Mouse (Mus musculus) hindbrain, embryonic 16.5 days (tissue): Measurements from ENCODE around the gene Gad2. TPM values are rescaled to one million over a fixed set of nuclear protein-coding genes. Genes with fewer than 3 reads are reported as not detected.
A peak's percentile ranks its signal among the peaks of the same experiment; 100 is the strongest.
"Not testable (repeated sequence)": the region's sequence is repeated elsewhere in the genome, so short reads cannot be mapped to it uniquely, and the experiment has no call there.

ENCODE experiments used
- ATAC-seq: fragments of 200-750 bp; cut with Nextera tagmentation; 2 replicates; pipeline ENCODE4 v1.8.0; 2017; ENCODE audit warnings: moderate TSS enrichment, moderate library complexity
- H3K27ac ChIP-seq: fragments of 300-500 bp; sonication (generic); 2 replicates; pipeline ENCODE4 v1.5.1; 2014; ENCODE audit warnings: low read depth, mild to moderate bottlenecking, control low read depth, low read length, moderate library complexity
- H3K27me3 ChIP-seq: fragments of 300-500 bp; sonication (generic); replicated peaks from 2 replicates; pipeline ENCODE4 v1.6.1; 2014; ENCODE audit warnings: low read length; ENCODE audit not compliant: control insufficient read depth, insufficient read depth
- H3K36me3 ChIP-seq: fragments of 300-500 bp; sonication (generic); 2 replicates; pipeline ENCODE4 v1.6.1; 2014; ENCODE audit warnings: mild to moderate bottlenecking, low read length, moderate library complexity, mixed read lengths; ENCODE audit not compliant: control insufficient read depth, insufficient read depth
- H3K4me1 ChIP-seq: fragments of 300-500 bp; sonication (generic); 2 replicates; pipeline ENCODE4 v1.6.1; 2014; ENCODE audit warnings: low read depth, low read length; ENCODE audit not compliant: control insufficient read depth, insufficient read depth
- H3K4me2 ChIP-seq: fragments of 300-500 bp; sonication (generic); 2 replicates; pipeline ENCODE4 v1.6.1; 2014; ENCODE audit warnings: mild to moderate bottlenecking, low read length, control low read depth, moderate library complexity
- H3K4me3 ChIP-seq: fragments of 300-500 bp; sonication (generic); 2 replicates; pipeline ENCODE4 v1.5.1; 2014; ENCODE audit warnings: mild to moderate bottlenecking, low read length, control low read depth, moderate library complexity
- H3K9ac ChIP-seq: fragments of 300-500 bp; sonication (generic); 2 replicates; pipeline ENCODE4 v1.6.1; 2014; ENCODE audit warnings: low read depth, mild to moderate bottlenecking, control low read depth, low read length, moderate library complexity
- H3K9me3 ChIP-seq: fragments of 300-500 bp; sonication (generic); 2 replicates; pipeline ENCODE4 v1.6.1; 2014; ENCODE audit warnings: mild to moderate bottlenecking, low read length, moderate library complexity; ENCODE audit not compliant: control insufficient read depth
- WGBS: fragments of 180-500 bp; shearing (Covaris S2); extraction: QIAGEN DNeasy Blood & Tissue Kit; methylation state at CpG from one replicate; pipeline ENCODE4 v1.1.7; 2014; 5-methylcytosine and 5-hydroxymethylcytosine counted together
- polyA plus RNA-seq: library from polyadenylated mRNA; unstranded; fragments of >200 nt; fragmentation: Nextera tagmentation; extraction: Ambion mirVana; gene quantifications from 2 replicates; pipeline ENCODE4 v1.2.1, GENCODE M21; 2015

Gene Gad2
- 41.1 and 42.3 TPM in 2 replicates for polyA plus RNA-seq

GRCm38 (mm10) chr2:22621828-22622731 lies at the start of gene Gad2:
Gad2 (plus strand) TSS chr2:22622205.
- H3K36me3 ChIP-seq = no peaks in the 10 kb centered on the region
- H3K9ac ChIP-seq = peak within 1 kb of the TSS; percentile 72
- H3K27me3 ChIP-seq = peaks cover 3% of the 10 kb centered on the region
- peak; percentile 83 for ATAC-seq
- peak within 1 kb of the TSS; percentile 84 for H3K4me2 ChIP-seq
- peaks cover 22% of the 10 kb centered on the region for H3K4me1 ChIP-seq
- H3K27ac ChIP-seq = peak within 1 kb of the TSS; percentile 94
- peak within 1 kb of the TSS; percentile 56 for H3K4me3 ChIP-seq
- whole genome bisulfite sequencing = under 1% methylated on average over 55 of the region's 55 CpGs
- H3K9me3 ChIP-seq = no peaks in the 10 kb centered on the region

GRCm38 (mm10) chr2:22587469-22588169 lies 34.4 kb upstream of the Gad2 start:
- H3K9me3 ChIP-seq, H3K27ac ChIP-seq, H3K4me2 ChIP-seq, H3K27me3 ChIP-seq, H3K36me3 ChIP-seq, H3K4me3 ChIP-seq, H3K4me1 ChIP-seq, H3K9ac ChIP-seq: not testable (repeated sequence)
- WGBS = 88% methylated on average over 13 of the region's 14 CpGs
- peak; percentile 88 for ATAC-seq

- not testable (repeated sequence) for H3K36me3 ChIP-seq, H3K9ac ChIP-seq, H3K27me3 ChIP-seq, H3K4me2 ChIP-seq, H3K27ac ChIP-seq, H3K4me3 ChIP-seq, H3K9me3 ChIP-seq, H3K4me1 ChIP-seq
- 89% methylated on average over 5 of the region's 5 CpGs for WGBS
- peak; percentile 46 for ATAC-seq
Measured at GRCm38 (mm10) chr2:22588170-22588541, 33.8 kb upstream of the Gad2 start.

GRCm38 (mm10) chr2:22588673-22589381 lies 33.2 kb upstream of the Gad2 start:
- H3K9ac ChIP-seq, H3K4me3 ChIP-seq, H3K36me3 ChIP-seq, H3K4me1 ChIP-seq, H3K4me2 ChIP-seq, H3K27me3 ChIP-seq, H3K9me3 ChIP-seq, H3K27ac ChIP-seq: not testable (repeated sequence)
- peak; percentile 94 for ATAC-seq
- 63% methylated on average over 12 of the region's 12 CpGs for WGBS

GRCm38 (mm10) chr2:22589382-22590205 lies 32.4 kb upstream of the Gad2 start:
- WGBS = 88% methylated on average over 16 of the region's 17 CpGs
- not testable (repeated sequence) for H3K27me3 ChIP-seq, H3K27ac ChIP-seq, H3K9me3 ChIP-seq, H3K4me2 ChIP-seq, H3K4me1 ChIP-seq, H3K4me3 ChIP-seq, H3K36me3 ChIP-seq, H3K9ac ChIP-seq
- peak; percentile 93 for ATAC-seq

GRCm38 (mm10) chr2:22590206-22590490 lies 31.9 kb upstream of the Gad2 start:
- no peak overlapping the region for H3K4me2 ChIP-seq
- no peak overlapping the region for H3K27ac ChIP-seq
- H3K4me3 ChIP-seq = no peak overlapping the region
- no peaks in the 10 kb centered on the region for H3K36me3 ChIP-seq
- ATAC-seq = no peak
- H3K4me1 ChIP-seq = no peaks in the 10 kb centered on the region
- no peak overlapping the region for H3K9ac ChIP-seq
- H3K9me3 ChIP-seq = no peaks in the 10 kb centered on the region
- no peaks in the 10 kb centered on the region for H3K27me3 ChIP-seq

- no peak overlapping the region for H3K27ac ChIP-seq
Measured at GRCm38 (mm10) chr2:22617951-22618350, 4.1 kb upstream of the Gad2 start.

GRCm38 (mm10) chr2:22619416-22619815 lies 2.6 kb upstream of the Gad2 start:
- Histone ChIP-seq H3K27me3 (peaks cover 3% of the 10 kb centered on the region), H3K9ac (peak overlapping the region; percentile 40; the same call in 1 of the 2 replicates)

More at GRCm38 (mm10) chr2:22617951-22618350, 4.1 kb upstream of the Gad2 start:
- WGBS = 5% methylated on average over 9 of the region's 9 CpGs
- Histone ChIP-seq H3K4me1 (peaks cover 14% of the 10 kb centered on the region), H3K4me2 (no peak overlapping the region), H3K4me3 (no peak overlapping the region), H3K9ac (no peak overlapping the region), H3K36me3 (no peaks in the 10 kb centered on the region), H3K27me3 (no peaks in the 10 kb centered on the region; the same call in 1 of the 2 replicates), H3K9me3 (0 out of 2 replicates have a peak, but pooled peaks cover 3% of the 10 kb centered on the region)
- no peak for ATAC-seq

More at GRCm38 (mm10) chr2:22619416-22619815, 2.6 kb upstream of the Gad2 start:
- Histone ChIP-seq H3K4me1 (peaks cover 22% of the 10 kb centered on the region), H3K4me3 (peak overlapping the region; percentile 16), H3K36me3 (no peaks in the 10 kb centered on the region), H3K4me2 (peak overlapping the region; percentile 49), H3K9me3 (0 out of 2 replicates have a peak, but pooled peaks cover 3% of the 10 kb centered on the region), H3K27ac (peak overlapping the region; percentile 31)
- ATAC-seq = no peak
- WGBS = 2% methylated on average over 12 of the region's 12 CpGs
